Mouse (Mus musculus) gastrocnemius, adult 18-20 months (tissue): ENCODE data around the gene Tjp2. TPM values are rescaled to one million over a fixed set of nuclear protein-coding genes. Genes with fewer than 3 reads are reported as not detected.
A peak's percentile ranks its signal among the peaks of the same experiment; 100 is the strongest.

Experiments
- DNase-seq: peaks from one replicate; pipeline ENCODE4 v3.0.0; 2021; ENCODE audit warnings: low spot score
- total RNA-seq, 2 experiments: library from RNA; stranded (reverse); gene quantifications; 2 replicates each; pipeline ENCODE4 v1.2.3; 2021

Gene Tjp2
- total RNA-seq, 2 experiments from 2014 or later = 2.9 to 5.2 TPM

GRCm38 (mm10) chr19:24183680-24184235 lies 41.1 kb downstream of the Tjp2 start:
- DNase-seq = no peak

GRCm38 (mm10) chr19:24180415-24180814 lies 44.4 kb downstream of the Tjp2 start:
- no peak for DNase-seq

GRCm38 (mm10) chr19:24178086-24178485 lies 46.7 kb downstream of the Tjp2 start:
- DNase-seq = no peak

GRCm38 (mm10) chr19:24176692-24177091 lies 48.1 kb downstream of the Tjp2 start:
- no peak for DNase-seq

GRCm38 (mm10) chr19:24174896-24175295 lies 49.9 kb downstream of the Tjp2 start:
- no peak for DNase-seq

- DNase-seq = peak; percentile 94
These were observed 51.0 kb downstream of the Tjp2 start for GRCm38 (mm10) chr19:24173608-24174523.

GRCm38 (mm10) chr19:24173020-24173419 lies 51.8 kb downstream of the Tjp2 start:
- DNase-seq = no peak

GRCm38 (mm10) chr19:24168531-24168930 lies 56.3 kb downstream of the Tjp2 start:
- no peak for DNase-seq

- DNase-seq = no peak
These were observed 58.2 kb downstream of the Tjp2 start for GRCm38 (mm10) chr19:24166516-24167091.

GRCm38 (mm10) chr19:24163974-24164373 lies 60.9 kb downstream of the Tjp2 start:
- no peak for DNase-seq

- no peak for DNase-seq
These were observed 64.4 kb downstream of the Tjp2 start for GRCm38 (mm10) chr19:24160460-24160859.

GRCm38 (mm10) chr19:24159751-24160150 lies 65.1 kb downstream of the Tjp2 start:
- DNase-seq = no peak

- no peak for DNase-seq
These were observed 65.5 kb downstream of the Tjp2 start for GRCm38 (mm10) chr19:24159334-24159733.

- DNase-seq = no peak
These were observed 68.8 kb downstream of the Tjp2 start for GRCm38 (mm10) chr19:24156067-24156455.

GRCm38 (mm10) chr19:24155395-24156066 lies 69.3 kb downstream of the Tjp2 start:
- DNase-seq = no peak

GRCm38 (mm10) chr19:24153266-24154023 lies 71.4 kb downstream of the Tjp2 start:
- DNase-seq = peak; percentile 52

- no peak for DNase-seq
These were observed 80.8 kb downstream of the Tjp2 start for GRCm38 (mm10) chr19:24144009-24144408.

GRCm38 (mm10) chr19:24142621-24143061 lies 82.2 kb downstream of the Tjp2 start:
- DNase-seq = no peak

GRCm38 (mm10) chr19:24140298-24140697 lies 84.5 kb downstream of the Tjp2 start:
- peak; percentile 29 for DNase-seq

GRCm38 (mm10) chr19:24137392-24137791 lies 87.4 kb downstream of the Tjp2 start:
- no peak for DNase-seq

- DNase-seq = no peak
These were observed 89.8 kb downstream of the Tjp2 start for GRCm38 (mm10) chr19:24134991-24135390.
